In genomic region chr9:4794411-4794810, GRCm38 (mm10) we compare ENCODE assay signal across 9 mouse cellular contexts. TPM values are rescaled to one million over a fixed set of nuclear protein-coding genes. Genes with fewer than 3 reads are reported as not detected.
DNase-seq lines count a peak whose midpoint lies in the region; ATAC-seq lines count a peak whose summit lies in the region.
"Had no signal": no experiment of that assay in that cellular context is flagged by ENCODE, and none has a peak within 500 bp of the region (broad histone marks: within the 10 kb centered on the region; RNA-seq: fewer than 3 reads in every experiment).

No protein-coding gene starts in this region.

- peak overlapping the region; percentile 95 for H3K4me2 ChIP-seq in embryonic facial prominence, embryonic 13.5 days

- H3K9ac ChIP-seq in embryonic facial prominence, embryonic 13.5 days: no peak overlapping the region

- no peaks in the 10 kb centered on the region for H3K4me1 ChIP-seq in embryonic facial prominence, embryonic 13.5 days
- 0 out of 2 replicates have a peak, but pooled peaks cover 8% of the 10 kb centered on the region for H3K4me1 ChIP-seq in heart, embryonic 10.5 days

- peak overlapping the region; percentile 61 for H3K4me3 ChIP-seq in embryonic facial prominence, embryonic 13.5 days
- no peak overlapping the region for H3K4me3 ChIP-seq in heart, embryonic 10.5 days
- H3K4me3 ChIP-seq: myocyte had no signal

- WGBS in embryonic facial prominence, embryonic 13.5 days: 28% methylated on average over 9 of the region's 10 CpGs
- WGBS in heart, embryonic 10.5 days: 40% methylated on average over 10 of the region's 10 CpGs

- no peaks in the 10 kb centered on the region for H3K27me3 ChIP-seq in embryonic facial prominence, embryonic 13.5 days
- H3K27me3 ChIP-seq in heart, embryonic 10.5 days (ENCODE audit: insufficient read depth, poor library complexity, severe bottlenecking): peaks cover 12% of the 10 kb centered on the region; the same call in 1 of the 2 replicates

- no peak overlapping the region for H3K27ac ChIP-seq in embryonic facial prominence, embryonic 13.5 days
- H3K27ac ChIP-seq in heart, embryonic 10.5 days: no peak overlapping the region

- H3K9me3 ChIP-seq in embryonic facial prominence, embryonic 13.5 days: no peaks in the 10 kb centered on the region
- no peaks in the 10 kb centered on the region for H3K9me3 ChIP-seq in heart, embryonic 10.5 days

- no peak for ATAC-seq in embryonic facial prominence, embryonic 13.5 days (ENCODE audit: insufficient number of reproducible peaks, insufficient read depth, low FRiP score, low TSS enrichment, low read depth)
- ATAC-seq in erythroblast, adult 5-6 weeks (replicated peaks; ENCODE audit: low FRiP score, poor library complexity, severe bottlenecking): no peak

- peak; percentile 14 to 30 for DNase-seq in left cerebral cortex, postnatal 10 days (ENCODE audit: extremely low spot score in 1 of 2, low spot score in 2 of 2)
- no peak for DNase-seq in left cerebral cortex, adult 11 months (ENCODE audit: low spot score)
- DNase-seq in layer of hippocampus, postnatal 14 days (ENCODE audit: low spot score in 2 of 2): peak; percentile 9 to 11
- DNase-seq in right cerebral cortex, postnatal 4 days: peak; percentile 26
- DNase-seq in heart, embryonic 10.5 days (ENCODE audit: low spot score): no peak
- no peak for DNase-seq in urinary bladder, adult 2 months (ENCODE audit: low spot score)

- H3K36me3 ChIP-seq in embryonic facial prominence, embryonic 13.5 days: no peaks in the 10 kb centered on the region
- no peaks in the 10 kb centered on the region for H3K36me3 ChIP-seq in heart, embryonic 10.5 days

- intact Hi-C loops in left cerebral cortex, postnatal 10 days (cut with DNase I): loop anchor here (10.0 kb wide), 1 partner anchor 260 kb away; no protein-coding TSS in a partner anchor

RNA-seq across cellular contexts. Expression of gene Gria4, which starts 1.6 kb away (rescaled TPM):
- 10 to 100 TPM; 85.8 to 86.6 TPM for total RNA-seq in left cerebral cortex, postnatal 10 days (2021)
- polyA plus RNA-seq in embryonic facial prominence, embryonic 13.5 days (2015; fragmentation: Nextera tagmentation; extraction: Ambion mirVana): 2.7 and 3.3 TPM in 2 replicates
- total RNA-seq in layer of hippocampus, postnatal 14 days (2021): 10 to 100 TPM; 54.7 to 61.6 TPM
- polyA plus RNA-seq in heart, embryonic 10.5 days (2016; fragmentation: Nextera tagmentation; extraction: Ambion mirVana): 0.18 and 0.54 TPM in 2 replicates
- polyA plus RNA-seq in urinary bladder, adult 2 months (2012; rRNA removed): 6.1 and 8.5 TPM in 2 replicates
- not detected in 2 replicates for total RNA-seq in erythroblast, adult 5-6 weeks (2015; ENCODE audit: low replicate concordance)
- total RNA-seq in erythroblast, adult 5-6 weeks (2017; ENCODE audit: low replicate concordance): not detected in 2 replicates
- polyA plus RNA-seq: myocyte had no signal

Comparison
In these comparisons a context has a peak if more than half of its experiments do, and no peak if none do; other contexts are left out.
1. DNase-seq: peak in left cerebral cortex, postnatal 10 days (2 of 2), layer of hippocampus, postnatal 14 days (2 of 2) and right cerebral cortex, postnatal 4 days (single experiment); none in left cerebral cortex, adult 11 months (single experiment), heart, embryonic 10.5 days (single experiment) and urinary bladder, adult 2 months (single experiment).
2. RNA of gene Gria4, which starts 1.6 kb away (total RNA-seq): 85.8 to 86.6 TPM in left cerebral cortex, postnatal 10 days and 54.7 to 61.6 TPM in layer of hippocampus, postnatal 14 days; not detected in erythroblast, adult 5-6 weeks; every median in the first group is over 10 times any median in the second.